Mouse (Mus musculus): ENCODE data around the gene Cbs.

DNA sequence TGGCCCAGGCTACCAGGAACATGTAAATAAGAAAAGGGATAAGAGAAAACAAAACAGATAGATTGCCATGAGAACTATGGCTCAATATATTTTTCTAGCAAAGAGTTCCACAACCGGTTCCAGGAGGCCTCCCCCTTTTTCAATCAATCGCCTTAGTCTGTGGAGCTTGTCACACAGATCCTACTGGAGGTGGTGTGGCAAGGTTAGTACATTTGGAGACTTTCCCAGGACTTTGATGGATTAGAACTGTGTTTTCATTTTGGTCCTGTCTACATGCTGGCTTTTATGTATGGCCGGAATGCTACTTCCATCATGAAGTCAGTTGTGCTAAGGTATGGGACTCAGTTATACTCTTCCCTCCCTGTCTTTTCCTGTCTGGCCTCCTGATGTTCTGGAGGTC lies 27.1 kb downstream of the Cbs start:
- TF ChIP-seq GATA1 (IDR thresholded peaks at IDR 0.05; ENCODE audit: borderline replicate concordance, low read length) = no peak
- TF ChIP-seq FLI1 (IDR thresholded peaks at IDR 0.05; ENCODE audit: low read length) = no peak
